Mouse (Mus musculus): Measurements from ENCODE around the gene Rnf220. TPM values are rescaled to one million over a fixed set of nuclear protein-coding genes. Genes with fewer than 3 reads are reported as not detected.

Rnf220 gene
- polyA plus RNA-seq, 1 experiment from 2014 or later, result 17.3 TPM

- no peaks in the 10 kb centered on the region for H3K36me3 ChIP-seq (replicated peaks; ENCODE audit: insufficient read depth, low read length)
- no peak overlapping the region for H3K4me3 ChIP-seq (ENCODE audit: low read depth, low read length)
- no peak overlapping the region for H3K27ac ChIP-seq (ENCODE audit: low read depth)
- H3K4me2 ChIP-seq (ENCODE audit: low read depth, low read length), result no peak overlapping the region
- H3K9ac ChIP-seq (replicated peaks), result no peak overlapping the region
- no peaks in the 10 kb centered on the region for H3K9me3 ChIP-seq (ENCODE audit: low read length)
- no peaks in the 10 kb centered on the region for H3K27me3 ChIP-seq (ENCODE audit: insufficient read depth, low read length)
- 67% methylated on average over 11 of the region's 11 CpGs for WGBS (ENCODE audit: insufficient replicate concordance)
- ATAC-seq (no peak), DNase-seq (no peak)
- no peak for TF ChIP-seq EP300 (IDR thresholded peaks at IDR 0.05; ENCODE audit: low read depth)
- no peak for TF ChIP-seq CTCF (IDR thresholded peaks at IDR 0.05; ENCODE audit: low read depth)
- H3K4me1 ChIP-seq (ENCODE audit: insufficient read depth), result no peaks in the 10 kb centered on the region
Observed at GRCm38 (mm10) chr4:117330836-117331475, 165.9 kb downstream of the Rnf220 start.

- H3K4me2 ChIP-seq (ENCODE audit: low read depth, low read length), result no peak overlapping the region
- no peaks in the 10 kb centered on the region for H3K9me3 ChIP-seq (ENCODE audit: low read length)
- 82% methylated on average over 3 of the region's 3 CpGs for WGBS (ENCODE audit: insufficient replicate concordance)
- no peaks in the 10 kb centered on the region for H3K27me3 ChIP-seq (ENCODE audit: insufficient read depth, low read length)
- H3K36me3 ChIP-seq (replicated peaks; ENCODE audit: insufficient read depth, low read length), result no peaks in the 10 kb centered on the region
- no peak overlapping the region for H3K27ac ChIP-seq (ENCODE audit: low read depth)
- TF ChIP-seq EP300 (IDR thresholded peaks at IDR 0.05; ENCODE audit: low read depth) (no peak), CTCF (IDR thresholded peaks at IDR 0.05; ENCODE audit: low read depth) (no peak)
- no peaks in the 10 kb centered on the region for H3K4me1 ChIP-seq (ENCODE audit: insufficient read depth)
- no peak for DNase-seq
- H3K9ac ChIP-seq (replicated peaks), result no peak overlapping the region
- H3K4me3 ChIP-seq (ENCODE audit: low read depth, low read length), result no peak overlapping the region
- no peak for ATAC-seq
Observed at GRCm38 (mm10) chr4:117330132-117330531, 166.7 kb downstream of the Rnf220 start.

- no peak for DNase-seq
- ATAC-seq, result no peak
- no peaks in the 10 kb centered on the region for H3K36me3 ChIP-seq (replicated peaks; ENCODE audit: insufficient read depth, low read length)
Observed at GRCm38 (mm10) chr4:117326915-117327314, 169.9 kb downstream of the Rnf220 start.

GRCm38 (mm10) chr4:117325076-117325475, 171.8 kb downstream of the Rnf220 start:
- H3K36me3 ChIP-seq (replicated peaks; ENCODE audit: insufficient read depth, low read length), result no peaks in the 10 kb centered on the region
- no peaks in the 10 kb centered on the region for H3K9me3 ChIP-seq (ENCODE audit: low read length)
- no peak for TF ChIP-seq EP300 (IDR thresholded peaks at IDR 0.05; ENCODE audit: low read depth)
- no peak for TF ChIP-seq CTCF (IDR thresholded peaks at IDR 0.05; ENCODE audit: low read depth)
- H3K4me1 ChIP-seq (ENCODE audit: insufficient read depth), result no peaks in the 10 kb centered on the region
- DNase-seq, result no peak
- no peak overlapping the region for H3K27ac ChIP-seq (ENCODE audit: low read depth)
- no peak overlapping the region for H3K4me2 ChIP-seq (ENCODE audit: low read depth, low read length)
- no peak overlapping the region for H3K4me3 ChIP-seq (ENCODE audit: low read depth, low read length)
- no peak overlapping the region for H3K9ac ChIP-seq (replicated peaks)
- 84% methylated on average over 2 of the region's 2 CpGs for WGBS (ENCODE audit: insufficient replicate concordance)
- peaks cover 11% of the 10 kb centered on the region; the same call in 1 of the 2 replicates for H3K27me3 ChIP-seq (ENCODE audit: insufficient read depth, low read length)
- ATAC-seq, result no peak

More at GRCm38 (mm10) chr4:117326915-117327314, 169.9 kb downstream of the Rnf220 start:
- Histone ChIP-seq H3K9me3 (ENCODE audit: low read length) (no peaks in the 10 kb centered on the region), H3K4me1 (ENCODE audit: insufficient read depth) (no peaks in the 10 kb centered on the region), H3K27me3 (ENCODE audit: insufficient read depth, low read length) (peaks cover 8% of the 10 kb centered on the region; the same call in 1 of the 2 replicates), H3K9ac (replicated peaks) (no peak overlapping the region), H3K4me2 (ENCODE audit: low read depth, low read length) (no peak overlapping the region), H3K4me3 (ENCODE audit: low read depth, low read length) (no peak overlapping the region), H3K27ac (ENCODE audit: low read depth) (no peak overlapping the region)
- TF ChIP-seq CTCF (IDR thresholded peaks at IDR 0.05; ENCODE audit: low read depth) (no peak), EP300 (IDR thresholded peaks at IDR 0.05; ENCODE audit: low read depth) (no peak)
- WGBS (ENCODE audit: insufficient replicate concordance), result 79% methylated on average over 3 of the region's 3 CpGs

GRCm38 (mm10) chr4:117323515-117324344, 173.1 kb downstream of the Rnf220 start:
- Histone ChIP-seq H3K36me3 (replicated peaks; ENCODE audit: insufficient read depth, low read length) (no peaks in the 10 kb centered on the region), H3K4me3 (ENCODE audit: low read depth, low read length) (no peak overlapping the region), H3K9ac (replicated peaks) (no peak overlapping the region), H3K4me2 (ENCODE audit: low read depth, low read length) (no peak overlapping the region), H3K9me3 (ENCODE audit: low read length) (no peaks in the 10 kb centered on the region), H3K27ac (ENCODE audit: low read depth) (no peak overlapping the region), H3K4me1 (ENCODE audit: insufficient read depth) (no peaks in the 10 kb centered on the region), H3K27me3 (ENCODE audit: insufficient read depth, low read length) (peaks cover 16% of the 10 kb centered on the region; the same call in 1 of the 2 replicates)
- 35% methylated on average over 14 of the region's 14 CpGs for WGBS (ENCODE audit: insufficient replicate concordance)
- DNase-seq (peak; percentile 70), ATAC-seq (peak; percentile 43)
- TF ChIP-seq EP300 (IDR thresholded peaks at IDR 0.05; ENCODE audit: low read depth) (no peak), CTCF (IDR thresholded peaks at IDR 0.05; ENCODE audit: low read depth) (peak; percentile 91)

- H3K9ac ChIP-seq (replicated peaks), result no peak overlapping the region
- H3K4me1 ChIP-seq (ENCODE audit: insufficient read depth), result no peaks in the 10 kb centered on the region
- H3K9me3 ChIP-seq (ENCODE audit: low read length), result no peaks in the 10 kb centered on the region
- H3K27me3 ChIP-seq (ENCODE audit: insufficient read depth, low read length), result peaks cover 39% of the 10 kb centered on the region
- H3K27ac ChIP-seq (ENCODE audit: low read depth), result no peak overlapping the region
- DNase-seq, result no peak
- no peaks in the 10 kb centered on the region for H3K36me3 ChIP-seq (replicated peaks; ENCODE audit: insufficient read depth, low read length)
- no peak overlapping the region for H3K4me3 ChIP-seq (ENCODE audit: low read depth, low read length)
- TF ChIP-seq CTCF (IDR thresholded peaks at IDR 0.05; ENCODE audit: low read depth) (no peak), EP300 (IDR thresholded peaks at IDR 0.05; ENCODE audit: low read depth) (no peak)
- H3K4me2 ChIP-seq (ENCODE audit: low read depth, low read length), result no peak overlapping the region
- ATAC-seq, result no peak
- WGBS (ENCODE audit: insufficient replicate concordance), result 61% methylated on average over 5 of the region's 5 CpGs
Observed at GRCm38 (mm10) chr4:117321011-117321410, 175.8 kb downstream of the Rnf220 start.

All from liver, postnatal 0 days (tissue).